Mouse (Mus musculus): ENCODE results near the gene Vstm4. TPM values are rescaled to one million over a fixed set of nuclear protein-coding genes. Genes with fewer than 3 reads are reported as not detected.

The Vstm4 gene
- total and polyA plus RNA-seq, 2 experiments from 2014 or later = 9.2 to 11.4 TPM

- Histone ChIP-seq H3K27me3 (ENCODE audit: insufficient read depth, low read length) (0 out of 2 replicates have a peak, but pooled peaks cover 3% of the 10 kb centered on the region), H3K4me3 (ENCODE audit: low read depth, low read length) (no peak overlapping the region), H3K4me1 (ENCODE audit: insufficient read depth, low read length) (no peaks in the 10 kb centered on the region), H3K36me3 (ENCODE audit: insufficient read depth, low read length) (no peaks in the 10 kb centered on the region), H3K4me2 (ENCODE audit: low read depth, low read length, poor library complexity, severe bottlenecking) (no peak overlapping the region), H3K27ac (ENCODE audit: low read depth, low read length) (no peak overlapping the region), H3K9ac (replicated peaks; ENCODE audit: low read length, poor library complexity, severe bottlenecking) (no peak overlapping the region), H3K9me3 (ENCODE audit: low read length) (no peaks in the 10 kb centered on the region)
- WGBS = 77% methylated on average over 8 of the region's 8 CpGs
- no peak for ATAC-seq (ENCODE audit: low FRiP score)
- DNase-seq (ENCODE audit: low spot score) = no peak
- no peak for TF ChIP-seq CTCF (IDR thresholded peaks at IDR 0.05)
Observed at GRCm38 (mm10) chr14:32958671-32959070, 102.1 kb downstream of the Vstm4 start.

GRCm38 (mm10) chr14:32960481-32960880, 103.9 kb downstream of the Vstm4 start:
- 0 out of 2 replicates have a peak, but pooled peaks cover 3% of the 10 kb centered on the region for H3K27me3 ChIP-seq (ENCODE audit: insufficient read depth, low read length)
- no peaks in the 10 kb centered on the region for H3K36me3 ChIP-seq (ENCODE audit: insufficient read depth, low read length)
- TF ChIP-seq CTCF (IDR thresholded peaks at IDR 0.05) = peak; percentile 83
- H3K4me3 ChIP-seq (ENCODE audit: low read depth, low read length) = no peak overlapping the region
- H3K9ac ChIP-seq (replicated peaks; ENCODE audit: low read length, poor library complexity, severe bottlenecking) = no peak overlapping the region
- H3K4me1 ChIP-seq (ENCODE audit: insufficient read depth, low read length) = no peaks in the 10 kb centered on the region
- H3K4me2 ChIP-seq (ENCODE audit: low read depth, low read length, poor library complexity, severe bottlenecking) = no peak overlapping the region
- no peak for ATAC-seq (ENCODE audit: low FRiP score)
- H3K9me3 ChIP-seq (ENCODE audit: low read length) = no peaks in the 10 kb centered on the region
- 42% methylated on average over 5 of the region's 5 CpGs for WGBS
- no peak overlapping the region for H3K27ac ChIP-seq (ENCODE audit: low read depth, low read length)
- DNase-seq (ENCODE audit: low spot score) = peak; percentile 83

- no peak for ATAC-seq (ENCODE audit: low FRiP score)
- Histone ChIP-seq H3K9ac (replicated peaks; ENCODE audit: low read length, poor library complexity, severe bottlenecking) (no peak overlapping the region), H3K4me1 (ENCODE audit: insufficient read depth, low read length) (no peaks in the 10 kb centered on the region), H3K4me3 (ENCODE audit: low read depth, low read length) (no peak overlapping the region), H3K27me3 (ENCODE audit: insufficient read depth, low read length) (0 out of 2 replicates have a peak, but pooled peaks cover 3% of the 10 kb centered on the region), H3K36me3 (ENCODE audit: insufficient read depth, low read length) (no peaks in the 10 kb centered on the region), H3K27ac (ENCODE audit: low read depth, low read length) (no peak overlapping the region), H3K9me3 (ENCODE audit: low read length) (no peaks in the 10 kb centered on the region), H3K4me2 (ENCODE audit: low read depth, low read length, poor library complexity, severe bottlenecking) (no peak overlapping the region)
- TF ChIP-seq CTCF (IDR thresholded peaks at IDR 0.05) = no peak
- no peak for DNase-seq (ENCODE audit: low spot score)
- 89% methylated on average over 10 of the region's 10 CpGs for WGBS
Observed at GRCm38 (mm10) chr14:32964742-32965141, 108.2 kb downstream of the Vstm4 start.

- H3K27me3 ChIP-seq (ENCODE audit: insufficient read depth, low read length) = no peaks in the 10 kb centered on the region
- H3K36me3 ChIP-seq (ENCODE audit: insufficient read depth, low read length) = no peaks in the 10 kb centered on the region
- H3K9me3 ChIP-seq (ENCODE audit: low read length) = no peaks in the 10 kb centered on the region
- ATAC-seq (ENCODE audit: low FRiP score) (no peak), DNase-seq (ENCODE audit: low spot score) (no peak)
- TF ChIP-seq CTCF (IDR thresholded peaks at IDR 0.05) = no peak
- no peak overlapping the region for H3K27ac ChIP-seq (ENCODE audit: low read depth, low read length)
- no peak overlapping the region for H3K9ac ChIP-seq (replicated peaks; ENCODE audit: low read length, poor library complexity, severe bottlenecking)
- no peaks in the 10 kb centered on the region for H3K4me1 ChIP-seq (ENCODE audit: insufficient read depth, low read length)
- H3K4me3 ChIP-seq (ENCODE audit: low read depth, low read length) = no peak overlapping the region
- WGBS = 81% methylated on average over 9 of the region's 9 CpGs
- no peak overlapping the region for H3K4me2 ChIP-seq (ENCODE audit: low read depth, low read length, poor library complexity, severe bottlenecking)
Observed at GRCm38 (mm10) chr14:32970700-32971099, 114.1 kb downstream of the Vstm4 start.

- DNase-seq (ENCODE audit: low spot score) (no peak), ATAC-seq (ENCODE audit: low FRiP score) (no peak)
- Histone ChIP-seq H3K4me1 (ENCODE audit: insufficient read depth, low read length) (no peaks in the 10 kb centered on the region), H3K36me3 (ENCODE audit: insufficient read depth, low read length) (no peaks in the 10 kb centered on the region), H3K9ac (replicated peaks; ENCODE audit: low read length, poor library complexity, severe bottlenecking) (no peak overlapping the region), H3K9me3 (ENCODE audit: low read length) (no peaks in the 10 kb centered on the region), H3K4me2 (ENCODE audit: low read depth, low read length, poor library complexity, severe bottlenecking) (no peak overlapping the region), H3K27me3 (ENCODE audit: insufficient read depth, low read length) (no peaks in the 10 kb centered on the region), H3K4me3 (ENCODE audit: low read depth, low read length) (no peak overlapping the region), H3K27ac (ENCODE audit: low read depth, low read length) (no peak overlapping the region)
- 81% methylated on average over 6 of the region's 6 CpGs for WGBS
- no peak for TF ChIP-seq CTCF (IDR thresholded peaks at IDR 0.05)
Observed at GRCm38 (mm10) chr14:32984176-32984738, 127.7 kb downstream of the Vstm4 start.

- Histone ChIP-seq H3K4me1 (ENCODE audit: insufficient read depth, low read length) (no peaks in the 10 kb centered on the region), H3K9me3 (ENCODE audit: low read length) (no peaks in the 10 kb centered on the region), H3K4me3 (ENCODE audit: low read depth, low read length) (no peak overlapping the region), H3K4me2 (ENCODE audit: low read depth, low read length, poor library complexity, severe bottlenecking) (no peak overlapping the region), H3K27ac (ENCODE audit: low read depth, low read length) (no peak overlapping the region), H3K9ac (replicated peaks; ENCODE audit: low read length, poor library complexity, severe bottlenecking) (no peak overlapping the region), H3K27me3 (ENCODE audit: insufficient read depth, low read length) (no peaks in the 10 kb centered on the region), H3K36me3 (ENCODE audit: insufficient read depth, low read length) (no peaks in the 10 kb centered on the region)
- ATAC-seq (ENCODE audit: low FRiP score) (no peak), DNase-seq (ENCODE audit: low spot score) (no peak)
- no peak for TF ChIP-seq CTCF (IDR thresholded peaks at IDR 0.05)
- WGBS = 67% methylated on average over 4 of the region's 4 CpGs
Observed at GRCm38 (mm10) chr14:32986659-32987058, 130.1 kb downstream of the Vstm4 start.

Other genes starting within 250 kb of the Vstm4 start
- gene 3425401B19Rik, start 171.5 kb upstream of the Vstm4 start, total RNA-seq (2014; rRNA removed) = 0.05 and 0.33 TPM in 2 replicates
- gene 3425401B19Rik, start 171.5 kb upstream of the Vstm4 start, polyA plus RNA-seq (2015; fragmentation: Nextera tagmentation; extraction: Ambion mirVana) = 0.04 and 0.17 TPM in 2 replicates
- gene Tmem273, start 70.8 kb upstream of the Vstm4 start, total RNA-seq (2014; rRNA removed) = 0.38 and 0.71 TPM in 2 replicates
- gene Tmem273, start 70.8 kb upstream of the Vstm4 start, polyA plus RNA-seq (2015; fragmentation: Nextera tagmentation; extraction: Ambion mirVana) = 0.40 and 0.60 TPM in 2 replicates
- not detected in 2 replicates for gene Fam170b, start 22.8 kb upstream of the Vstm4 start, total RNA-seq (2014; rRNA removed)
- gene Fam170b, start 22.8 kb upstream of the Vstm4 start, polyA plus RNA-seq (2015; fragmentation: Nextera tagmentation; extraction: Ambion mirVana) = not detected in 2 replicates
- 2.0 and 2.2 TPM in 2 replicates for gene Lrrc18, start 134.6 kb downstream of the Vstm4 start, total RNA-seq (2014; rRNA removed)
- gene Lrrc18, start 134.6 kb downstream of the Vstm4 start, polyA plus RNA-seq (2015; fragmentation: Nextera tagmentation; extraction: Ambion mirVana) = 0.63 and 0.70 TPM in 2 replicates